Mouse (Mus musculus) urinary bladder, postnatal 10 days (tissue): Measurements from ENCODE around the gene Ganab.
"Not testable (repeated sequence)": the region's sequence is repeated elsewhere in the genome, so short reads cannot be mapped to it uniquely, and the experiment has no call there.

Source experiments
- DNase-seq: peaks from one replicate; pipeline ENCODE4 v3.0.0; 2022; ENCODE audit warnings: low spot score

Gene Ganab

DNA sequence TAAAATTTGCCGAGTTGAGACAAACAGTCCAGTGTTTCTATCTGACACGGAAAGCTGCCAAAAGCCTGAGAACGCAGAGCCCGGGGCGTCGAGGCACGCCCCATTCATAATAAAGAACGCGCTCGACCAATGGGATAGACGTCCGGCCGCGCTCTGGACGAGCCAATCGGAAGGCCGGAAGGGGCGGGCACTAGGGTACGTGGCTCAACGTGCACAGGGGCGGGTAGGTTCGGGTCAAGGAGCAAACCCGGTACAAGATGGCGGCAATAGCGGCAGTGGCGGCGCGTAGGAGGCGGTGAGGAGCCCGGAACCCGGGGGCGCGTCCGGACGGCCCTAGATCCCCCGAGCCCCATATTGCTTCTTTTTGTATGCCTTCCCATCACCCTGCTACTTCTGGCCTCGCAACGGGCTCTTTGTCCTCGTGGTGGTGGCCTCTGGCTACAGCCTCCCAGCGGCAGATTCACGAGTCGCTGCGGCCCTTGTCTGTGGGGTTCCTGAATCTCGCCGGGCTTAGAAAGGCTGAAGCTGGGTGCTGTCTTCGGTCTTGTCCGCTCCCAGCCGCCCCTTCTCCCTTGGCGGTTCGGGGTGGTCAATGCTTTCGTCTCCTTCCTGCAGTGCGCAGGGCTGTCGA lies at the start of gene Ganab:
Gene Ganab, plus strand, starts transcription at position 207 of the 631 bp plus-strand sequence.
- peak; percentile 77 for DNase-seq

DNA sequence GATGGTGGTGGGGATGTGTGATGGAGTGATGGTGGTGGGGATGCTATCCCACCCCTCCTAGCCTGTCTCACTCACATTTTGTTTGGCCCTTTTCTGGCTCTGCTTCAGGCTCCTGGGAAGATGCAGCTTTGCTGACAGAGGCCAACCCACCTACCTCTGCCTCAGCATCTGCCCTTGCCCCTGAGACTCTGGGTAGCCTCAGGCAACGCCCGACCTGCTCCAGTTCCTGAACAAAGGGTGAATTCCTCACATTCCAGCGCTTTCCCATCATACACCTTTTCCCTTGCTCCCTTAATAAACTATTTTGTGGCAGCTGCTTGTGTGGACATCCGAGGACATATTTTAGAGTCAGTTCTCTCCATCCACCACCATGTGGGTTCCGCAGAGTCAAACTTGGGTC lies 49.5 kb upstream of the Ganab start:
- no peak for DNase-seq

DNA sequence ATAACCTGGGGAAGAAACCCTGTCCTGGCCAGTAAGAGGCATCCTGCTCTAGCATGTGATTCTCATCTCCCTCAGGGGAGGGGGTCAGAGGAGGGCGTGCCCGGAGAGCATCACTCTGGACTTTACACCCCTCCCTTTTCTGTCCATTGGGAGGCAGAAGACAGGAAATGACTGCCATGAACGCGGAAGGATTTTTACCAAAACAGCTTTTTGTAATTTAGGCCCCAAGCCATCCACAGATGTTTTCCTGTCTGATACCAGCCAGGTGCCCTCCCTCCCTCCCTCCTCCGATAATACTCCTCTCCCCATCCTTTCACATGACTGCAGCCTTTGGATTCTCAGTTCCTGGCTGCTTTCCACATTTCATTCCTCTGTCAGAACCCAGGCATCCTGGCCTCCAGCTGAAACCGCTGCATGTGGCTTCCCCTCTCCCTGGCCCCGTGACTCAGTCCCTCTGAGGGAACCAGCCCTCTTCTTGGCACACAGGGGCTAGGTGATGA lies 47.4 kb upstream of the Ganab start, which contains the start of gene Lrrn4cl:
Gene Lrrn4cl, plus strand, starts transcription at position 367 of the 500 bp plus-strand sequence.
- DNase-seq, result no peak

DNA sequence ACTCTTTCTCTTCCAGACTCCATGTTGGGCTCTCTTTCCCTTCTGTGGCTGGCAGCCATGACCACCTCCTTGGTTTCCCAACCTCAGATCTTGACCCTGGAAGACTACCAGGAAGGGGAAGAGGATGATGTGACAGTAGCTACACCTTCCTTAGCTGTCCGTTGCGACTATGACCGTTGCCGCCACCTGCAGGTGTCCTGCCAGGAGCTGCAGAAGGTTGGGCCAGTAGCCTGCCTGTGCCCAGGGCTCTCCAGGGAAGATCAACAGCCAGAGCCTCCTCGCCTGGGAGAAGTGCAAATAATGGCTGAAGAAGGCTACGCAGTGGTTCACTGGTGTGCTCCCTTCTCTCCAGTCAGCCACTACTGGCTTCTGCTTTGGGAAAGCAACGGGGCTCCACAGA lies 46.2 kb upstream of the Ganab start:
- DNase-seq, result no peak

DNA sequence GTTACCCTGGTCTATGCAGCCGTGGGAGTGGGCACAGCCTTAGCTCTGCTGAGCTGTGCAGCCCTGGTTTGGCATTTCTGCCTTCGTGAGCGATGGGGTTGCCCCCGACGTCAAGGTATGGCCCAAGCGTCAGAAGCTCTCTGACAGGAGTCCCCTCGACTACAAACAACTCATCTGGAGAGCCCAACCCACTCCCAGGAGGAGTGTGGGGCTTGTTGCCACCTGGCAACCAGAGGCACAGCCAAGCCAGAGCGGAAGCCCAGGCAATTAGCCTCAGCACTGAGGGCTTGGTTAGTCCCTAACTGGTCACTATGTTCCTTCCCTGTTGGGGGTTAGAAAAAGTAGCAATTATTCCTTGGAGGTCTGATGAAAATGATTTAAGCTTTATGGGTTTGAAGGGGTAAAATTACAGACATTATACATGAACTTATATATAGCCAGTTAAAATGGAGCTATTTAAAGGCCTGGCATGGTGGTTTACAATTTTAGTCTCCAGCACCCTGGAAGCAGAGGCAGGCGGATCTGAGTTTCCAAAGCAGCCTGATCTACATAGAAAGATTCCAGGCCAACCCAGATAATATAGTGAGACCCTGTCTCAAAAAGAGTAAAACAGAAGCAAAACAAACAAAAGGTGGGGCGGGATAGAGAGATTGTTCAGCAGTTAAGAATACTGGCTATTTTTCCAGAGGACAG lies 45.5 kb upstream of the Ganab start:
- no peak for DNase-seq

DNA sequence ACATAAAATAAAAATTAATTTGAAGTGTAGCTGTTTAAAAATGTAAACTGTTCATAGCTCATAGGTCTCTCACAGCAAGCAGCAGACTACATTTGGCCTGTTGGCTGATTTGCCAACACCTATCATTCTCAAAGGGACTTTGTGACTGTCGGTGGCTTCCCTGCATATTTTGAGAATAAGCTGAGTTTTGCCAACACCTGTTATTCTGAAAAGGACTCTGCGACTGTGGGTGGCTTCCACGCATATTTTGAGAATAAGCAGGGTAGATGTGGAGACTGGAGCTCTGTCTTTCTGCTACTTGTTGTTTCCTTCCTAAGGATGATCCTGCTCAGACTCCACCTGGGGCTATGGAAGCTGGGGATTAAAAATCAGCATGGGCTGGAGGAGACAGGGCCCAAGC lies 44.8 kb upstream of the Ganab start:
- no peak for DNase-seq

DNA sequence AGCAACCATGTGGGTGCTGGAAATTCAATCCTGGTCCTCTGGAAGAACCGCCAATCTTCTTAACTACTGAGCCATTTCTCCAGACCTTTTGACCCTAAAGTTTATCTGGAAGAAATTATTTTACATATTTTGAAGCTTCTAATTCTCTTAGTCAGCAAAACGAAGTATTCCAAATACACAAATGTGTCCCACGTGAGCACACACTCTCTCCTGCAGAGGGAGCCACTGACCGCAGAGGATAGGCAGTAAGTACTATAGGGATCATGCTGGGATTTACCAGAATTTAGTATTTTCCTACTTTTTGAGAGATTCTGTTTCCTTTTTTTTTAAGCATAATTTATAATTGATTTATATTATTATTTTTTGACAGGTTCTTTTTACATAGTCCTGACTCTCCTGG lies 40.2 kb upstream of the Ganab start:
- no peak for DNase-seq

DNA sequence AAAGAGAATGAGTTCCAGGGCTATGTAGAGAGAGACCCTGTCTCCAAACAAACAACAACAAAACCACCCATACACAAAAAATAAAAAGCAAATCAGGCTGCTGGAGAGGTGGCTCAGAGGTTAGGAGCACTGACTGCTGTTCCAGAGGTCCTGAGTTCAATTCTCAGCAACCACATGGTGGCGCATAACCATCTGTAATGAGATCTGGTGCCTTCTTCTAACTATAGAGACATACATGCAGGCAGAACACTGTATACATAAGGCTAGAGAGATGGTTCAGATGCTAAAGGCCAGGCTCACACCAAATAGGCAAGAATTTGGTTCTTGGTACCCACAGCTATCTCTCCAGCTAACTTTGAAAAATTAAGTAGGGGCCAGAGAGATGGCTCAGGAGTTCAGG lies 38.9 kb upstream of the Ganab start:
- DNase-seq, result no peak

DNA sequence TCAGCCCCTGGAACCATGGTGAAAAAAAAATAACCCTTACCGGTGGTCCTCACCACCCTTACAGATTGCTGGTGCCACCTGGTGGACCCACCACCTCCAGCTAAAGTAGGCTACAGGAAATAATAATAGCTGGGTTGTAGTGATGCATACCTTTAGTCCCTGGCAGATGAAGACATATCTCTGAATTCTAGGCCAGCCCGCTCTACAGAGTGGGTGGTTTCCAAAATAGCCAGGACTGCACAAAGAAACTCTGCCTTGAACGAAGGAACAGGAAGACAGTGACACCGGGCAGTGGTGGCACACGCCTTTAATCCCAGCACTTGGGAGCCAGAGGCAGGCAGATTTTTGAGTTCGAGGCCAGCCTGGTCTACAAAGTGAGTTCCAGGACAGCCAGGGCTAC lies 33.6 kb upstream of the Ganab start:
- no peak for DNase-seq

DNA sequence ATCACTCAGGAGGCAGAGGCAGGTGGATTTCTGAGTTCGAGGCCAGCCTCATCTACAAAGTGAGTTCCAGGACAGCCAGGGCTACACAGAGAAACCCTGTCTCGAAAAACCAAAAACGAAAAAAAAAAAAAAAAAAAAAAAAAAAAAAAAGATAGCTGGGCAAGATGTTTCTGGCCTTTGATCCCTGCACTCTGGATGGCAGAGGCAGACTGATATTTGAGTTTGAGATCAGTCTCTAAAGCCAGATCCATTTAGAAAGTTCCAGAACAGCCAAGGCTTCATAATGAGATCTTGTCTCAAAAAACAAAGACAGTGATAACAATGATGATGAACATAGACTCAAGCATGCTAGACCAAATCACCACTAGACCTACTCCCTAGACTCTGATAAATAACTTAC lies 27.5 kb upstream of the Ganab start:
- not testable (repeated sequence) for DNase-seq

DNA sequence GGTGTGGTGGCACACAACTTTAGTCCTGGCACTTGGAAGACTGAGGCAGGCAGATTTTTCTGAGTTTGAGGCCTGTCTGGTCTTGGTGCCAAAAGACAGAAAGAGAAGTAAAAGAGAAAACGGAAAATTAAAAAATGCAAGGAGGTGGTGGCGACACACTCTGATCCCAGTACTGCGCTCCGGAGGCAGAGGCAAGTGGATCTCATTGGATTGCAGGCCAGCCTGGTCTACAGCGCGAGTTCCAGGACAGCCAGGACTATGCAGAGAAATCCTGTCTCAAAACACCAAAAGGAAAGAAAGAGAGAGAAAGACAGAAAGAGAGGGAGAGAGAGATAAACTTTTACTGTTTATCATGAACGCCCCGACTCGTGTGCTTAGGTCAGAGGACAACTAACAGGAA lies 27.0 kb upstream of the Ganab start:
- DNase-seq, result no peak

DNA sequence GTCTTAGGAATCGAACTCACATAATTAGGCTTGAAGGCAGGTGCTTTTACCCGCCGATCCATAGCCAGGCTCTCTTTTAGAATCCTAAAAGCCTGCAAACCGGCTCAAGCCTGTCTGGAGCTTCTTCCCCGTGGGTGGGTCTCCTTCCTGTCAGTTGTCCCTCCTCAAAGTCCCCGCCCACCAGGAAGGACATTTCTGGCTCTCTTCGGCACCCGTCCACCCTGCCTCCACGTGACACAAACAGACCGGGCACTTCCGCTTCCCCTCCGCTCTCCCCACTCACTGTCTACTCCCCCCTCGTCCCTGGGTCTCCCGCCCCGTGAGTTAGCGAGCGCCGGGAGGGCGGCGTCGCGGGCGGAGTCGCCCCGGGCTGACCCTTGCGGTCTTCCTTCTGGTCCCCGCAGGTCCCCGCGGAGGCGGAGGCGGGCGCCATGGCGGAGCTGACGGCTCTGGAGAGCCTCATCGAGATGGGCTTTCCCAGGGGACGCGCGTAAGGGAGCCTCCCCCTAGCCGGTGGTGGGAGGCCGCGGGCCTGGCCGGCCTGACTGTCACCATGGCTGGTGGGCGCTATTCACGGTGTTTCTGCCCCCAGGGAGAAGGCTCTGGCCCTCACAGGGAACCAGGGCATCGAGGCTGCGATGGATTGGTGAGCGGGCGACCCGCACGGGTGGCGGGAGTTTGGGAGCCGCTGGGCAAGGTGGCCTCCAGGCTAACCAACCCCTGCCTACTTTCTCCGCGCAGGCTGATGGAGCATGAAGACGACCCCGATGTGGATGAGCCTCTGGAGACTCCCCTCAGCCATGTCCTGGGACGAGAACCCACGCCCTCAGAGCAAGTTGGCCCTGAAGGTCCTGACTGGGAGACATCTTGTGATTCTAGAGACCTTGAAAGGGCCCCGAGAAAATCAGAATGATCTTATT lies 26.3 kb upstream of the Ganab start, which contains the start of gene Ubxn1:
Gene Ubxn1, plus strand, starts transcription at position 230 of the 920 bp plus-strand sequence.
- DNase-seq, result peak; percentile 86

DNA sequence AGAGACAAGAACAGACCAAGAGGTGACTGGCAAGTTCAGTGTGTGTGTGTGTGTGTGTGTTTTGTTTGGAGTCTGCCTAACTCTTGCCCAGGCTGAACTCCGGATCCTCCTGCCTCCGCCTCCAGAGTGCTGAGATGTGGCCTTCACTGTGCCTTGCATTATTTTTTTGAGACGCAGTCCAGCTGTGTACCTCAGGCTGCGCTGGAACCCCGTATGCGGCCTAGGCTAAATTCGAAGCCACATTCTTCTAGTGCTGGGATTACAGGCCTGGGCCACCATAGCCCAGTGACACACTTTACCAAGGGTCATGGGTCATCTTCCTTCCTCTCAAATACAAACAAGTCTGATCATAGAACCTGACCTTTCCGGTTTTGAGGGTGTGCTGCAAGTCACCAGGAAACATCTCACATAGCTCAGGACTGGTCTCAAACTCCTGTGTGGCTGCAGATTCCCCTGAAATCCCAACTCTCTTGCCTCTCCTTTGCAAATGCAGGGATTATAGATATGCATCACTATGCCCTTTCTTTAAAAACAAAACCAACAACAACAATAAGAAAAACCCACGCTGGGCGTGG lies 25.5 kb upstream of the Ganab start:
- DNase-seq, result no peak

DNA sequence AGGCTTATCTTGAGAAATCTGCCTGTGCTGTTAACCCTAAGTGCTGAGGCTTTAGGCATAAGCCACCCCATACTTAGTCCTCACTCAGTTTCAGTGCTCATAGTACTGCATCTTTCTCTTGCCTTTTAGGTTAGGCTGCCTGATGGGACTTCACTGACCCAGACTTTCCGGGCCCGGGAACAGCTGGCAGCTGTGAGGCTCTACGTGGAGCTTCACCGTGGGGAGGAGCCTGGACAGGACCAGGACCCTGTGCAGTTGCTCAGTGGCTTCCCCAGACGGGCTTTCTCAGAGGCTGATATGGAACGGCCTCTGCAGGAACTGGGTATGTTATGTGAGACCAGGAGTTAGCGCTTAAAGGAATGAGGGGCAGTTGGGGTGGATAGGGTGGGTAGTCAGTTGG lies 22.8 kb upstream of the Ganab start:
- DNase-seq, result no peak

DNA sequence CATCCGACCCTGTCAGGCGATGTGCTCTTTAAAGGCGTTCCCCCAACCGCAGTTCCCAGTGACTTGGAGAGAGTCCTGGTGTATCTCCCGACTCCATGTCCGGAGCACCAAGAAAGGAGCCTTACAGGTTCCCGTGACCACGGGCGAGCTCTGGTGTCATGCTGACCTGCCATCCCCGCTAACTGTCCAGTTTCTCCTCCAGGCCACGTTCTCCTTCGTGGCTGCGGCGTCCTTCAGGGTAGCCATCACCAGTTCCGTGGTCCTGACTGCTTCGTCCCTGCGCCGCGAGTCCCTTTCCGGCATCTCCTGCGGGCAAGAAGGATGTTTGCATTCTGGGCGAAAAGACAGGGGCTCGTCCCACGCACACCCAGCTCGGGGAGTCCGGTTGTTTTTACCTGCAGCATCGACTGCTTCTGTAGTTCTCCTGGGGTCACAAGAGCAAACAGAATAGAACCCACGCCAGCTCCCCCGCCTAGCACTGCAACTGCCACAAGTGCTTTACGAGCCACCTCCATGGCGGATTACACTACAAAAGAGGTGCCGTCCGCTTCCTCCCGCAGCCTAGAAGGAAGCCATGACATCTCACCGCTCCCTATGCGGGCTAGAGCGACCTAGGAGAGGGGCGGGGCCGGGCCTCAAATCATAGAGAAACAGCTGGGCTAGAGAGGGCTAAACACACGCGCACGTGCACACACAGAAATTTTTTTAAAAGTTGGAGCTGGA lies 17.4 kb upstream of the Ganab start, which contains the start of gene Uqcc3:
Gene Uqcc3, minus strand, starts transcription at position 613 of the 723 bp plus-strand sequence.
- DNase-seq, result peak; percentile 54

DNA sequence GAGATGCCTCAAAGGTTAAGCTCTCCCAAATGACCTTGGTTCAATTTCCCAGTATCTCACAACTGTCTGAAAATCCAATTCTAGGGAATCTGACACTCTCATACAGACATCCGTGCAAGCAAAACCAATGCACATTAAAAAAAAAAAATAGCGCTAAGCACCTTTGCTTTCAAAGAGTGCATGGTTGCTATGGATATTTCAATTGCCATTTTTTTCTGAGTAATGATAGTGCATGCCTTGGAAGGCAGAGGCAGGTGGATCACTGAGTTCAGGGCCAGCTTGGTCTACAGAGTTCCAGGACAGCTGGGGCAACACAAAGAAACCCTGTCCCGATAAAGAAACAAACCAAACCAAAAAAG lies 16.9 kb upstream of the Ganab start:
- no peak for DNase-seq

DNA sequence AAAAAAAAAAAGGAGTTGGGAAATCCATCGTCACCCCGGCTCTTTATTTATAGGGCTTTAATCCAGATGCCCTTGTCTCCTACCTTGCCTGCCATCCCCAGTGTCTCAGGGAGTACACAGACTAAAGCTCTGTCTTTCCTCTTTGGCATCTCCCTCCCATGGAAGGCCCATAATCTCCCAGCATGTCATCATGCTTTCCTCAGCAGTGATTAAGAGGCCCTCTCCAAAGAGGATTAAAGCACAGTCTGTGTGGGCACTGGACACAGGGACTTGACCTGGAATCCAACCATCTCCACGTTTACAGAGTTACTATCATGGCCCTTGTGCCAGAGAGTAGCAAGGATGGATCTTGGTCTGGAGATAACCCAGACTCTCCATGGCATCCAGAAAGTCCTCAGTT lies 14.3 kb upstream of the Ganab start, which contains the start of the genes Lbhd1 and Gm49403:
Gene Lbhd1, plus strand, starts transcription at position 117 of the 400 bp plus-strand sequence.
Gene Gm49403, plus strand, starts transcription at position 315 of the 400 bp plus-strand sequence.
- DNase-seq, result no peak

DNA sequence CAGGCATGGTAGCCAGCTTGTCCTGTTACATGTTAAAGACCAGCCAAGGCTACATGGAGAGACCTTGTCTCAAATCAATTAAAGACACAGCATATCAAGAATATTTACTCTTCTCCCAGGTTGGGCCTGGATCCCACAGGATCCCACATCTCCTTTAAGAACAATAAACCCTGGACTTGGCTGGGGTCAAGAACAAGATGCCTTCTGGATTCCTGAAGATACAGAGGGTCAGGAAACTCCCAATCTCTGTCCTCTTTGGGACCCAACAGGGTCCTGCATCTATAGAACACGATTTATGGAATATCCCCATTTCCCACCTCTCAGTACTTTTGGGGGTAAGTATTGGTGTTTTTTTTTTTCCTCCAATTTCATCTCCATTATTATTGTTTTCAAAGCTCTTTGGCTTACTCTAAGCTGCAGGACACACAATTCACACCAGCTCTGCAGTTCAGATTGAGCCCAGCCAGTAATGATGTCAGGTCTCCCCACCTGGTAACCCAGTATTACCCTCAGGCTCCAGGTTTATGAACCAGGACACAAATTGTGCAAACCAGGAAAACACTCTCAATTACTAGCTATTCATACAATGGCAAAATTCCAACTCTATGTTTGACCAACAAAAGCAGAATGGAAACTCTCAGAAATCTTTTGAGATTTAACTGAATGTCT lies 10.8 kb upstream of the Ganab start:
- no peak for DNase-seq

DNA sequence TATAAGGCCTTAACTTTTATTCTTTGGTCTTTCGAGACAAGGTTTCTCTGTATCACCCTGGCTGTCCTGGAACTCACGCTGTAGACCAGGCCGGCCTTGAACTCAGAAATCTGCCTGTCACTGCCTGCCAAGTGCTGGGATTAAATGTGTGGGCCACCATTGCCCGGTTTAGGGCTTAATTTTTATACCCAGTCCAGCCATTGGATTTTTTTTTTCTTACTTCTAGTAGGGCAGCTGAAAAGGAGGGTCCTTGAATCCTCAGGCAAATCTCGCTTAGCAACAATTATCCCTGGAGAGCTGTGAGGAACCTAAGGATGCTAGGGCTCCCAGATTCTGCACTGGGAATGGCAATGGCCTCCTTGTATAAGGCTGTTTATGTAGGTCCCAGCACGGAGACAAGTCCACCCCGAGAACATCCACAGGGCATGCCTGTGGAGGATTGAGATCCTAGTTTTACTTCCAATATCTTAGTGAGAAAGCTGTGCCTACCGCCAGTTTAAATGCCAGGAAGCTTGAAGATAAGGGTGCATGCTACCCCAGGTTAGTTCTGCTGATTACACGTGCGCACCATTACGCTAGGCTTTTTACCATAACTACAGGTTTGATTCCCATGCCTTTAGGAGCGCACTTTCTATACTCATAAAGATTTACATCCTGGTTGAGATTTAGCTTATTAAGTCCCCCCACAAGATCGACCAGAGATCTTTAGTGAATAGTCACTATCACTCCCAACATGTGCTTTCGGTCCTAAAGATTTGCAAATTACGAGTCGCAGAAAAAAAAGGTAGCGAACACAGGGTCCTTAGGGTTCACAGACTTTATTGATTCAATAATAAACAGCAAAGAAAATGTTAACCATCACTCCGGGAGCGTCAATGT lies 10.0 kb upstream of the Ganab start:
- DNase-seq, result no peak
